Mouse (Mus musculus) forebrain, postnatal 0 days (tissue): Measurements from ENCODE around the gene Acaa1a. TPM values are rescaled to one million over a fixed set of nuclear protein-coding genes. Genes with fewer than 3 reads are reported as not detected.

ENCODE experiments used
- ATAC-seq: fragments of 200-750 bp; cut with Nextera tagmentation; 2 replicates; pipeline ENCODE4 v1.8.0; 2017; ENCODE audit warnings: mild to moderate bottlenecking, moderate library complexity
- DNase-seq: peaks from one replicate; pipeline ENCODE4 v3.0.0-alpha.2; 2015
- H3K27ac ChIP-seq: fragments of 300-500 bp; sonication (generic); 2 replicates; pipeline ENCODE4 v1.5.1; 2014; ENCODE audit warnings: low read depth, mild to moderate bottlenecking, antibody characterized with exemption, low read length, moderate library complexity, mixed read lengths
- H3K27me3 ChIP-seq: fragments of 300-500 bp; sonication (generic); 2 replicates; pipeline ENCODE4 v1.6.1; 2014; ENCODE audit warnings: mild to moderate bottlenecking, low read length, mixed read lengths; ENCODE audit not compliant: insufficient read depth
- H3K36me3 ChIP-seq: fragments of 300-500 bp; sonication (generic); 2 replicates; pipeline ENCODE4 v1.6.1; 2014; ENCODE audit warnings: mild to moderate bottlenecking, moderate library complexity; ENCODE audit not compliant: insufficient read depth
- H3K4me1 ChIP-seq: fragments of 300-500 bp; sonication (generic); 2 replicates; pipeline ENCODE4 v1.6.1; 2014; ENCODE audit warnings: antibody characterized with exemption; ENCODE audit not compliant: insufficient read depth
- H3K4me2 ChIP-seq: fragments of 300-500 bp; sonication (generic); 2 replicates; pipeline ENCODE4 v1.6.1; 2014; ENCODE audit warnings: low read depth, mild to moderate bottlenecking, moderate library complexity
- H3K4me3 ChIP-seq: fragments of 300-500 bp; sonication (generic); 2 replicates; pipeline ENCODE4 v1.5.1; 2014; ENCODE audit warnings: low read depth, low read length, mixed read lengths
- H3K9ac ChIP-seq: fragments of 300-500 bp; sonication (generic); 2 replicates; pipeline ENCODE4 v1.6.1; 2014; ENCODE audit warnings: mild to moderate bottlenecking
- H3K9me3 ChIP-seq: fragments of 300-500 bp; sonication (generic); 2 replicates; pipeline ENCODE4 v1.6.1; 2016; ENCODE audit warnings: low read length
- CTCF ChIP-seq: sonication (generic); IDR thresholded peaks from 2 replicates; pipeline ENCODE4 v1.5.1; 2016; ENCODE audit warnings: antibody characterized with exemption, control low read depth, low read depth
- WGBS: fragments of 180-500 bp; shearing (Covaris S2); extraction: QIAGEN DNeasy Blood & Tissue Kit; methylation state at CpG from one replicate; pipeline ENCODE4 v1.1.7; 2014; 5-methylcytosine and 5-hydroxymethylcytosine counted together
- polyA plus RNA-seq: library from polyadenylated mRNA; unstranded; fragments of >200 nt; fragmentation: Nextera tagmentation; extraction: Ambion mirVana; gene quantifications from 2 replicates; pipeline ENCODE4 v1.2.1, GENCODE M21; 2015
- total RNA-seq: library from RNA; depleted of rRNA; stranded (reverse); fragments of >200 nt; gene quantifications from 2 replicates; pipeline ENCODE4 v1.2.3, GENCODE M21; 2014

The Acaa1a gene
- total and polyA plus RNA-seq, 2 experiments from 2014 or later, result 86.6 to 130 TPM

- TF ChIP-seq CTCF, result no peak
- ATAC-seq (no peak), DNase-seq (no peak)
- H3K27ac ChIP-seq, result no peak overlapping the region
- H3K4me3 ChIP-seq, result no peak overlapping the region
- no peaks in the 10 kb centered on the region for H3K27me3 ChIP-seq
- no peaks in the 10 kb centered on the region for H3K9me3 ChIP-seq
- 95% methylated on average over 1 of the region's 1 CpGs for WGBS
- H3K4me2 ChIP-seq, result no peak overlapping the region
- H3K9ac ChIP-seq, result no peak overlapping the region
- H3K36me3 ChIP-seq, result no peaks in the 10 kb centered on the region
- H3K4me1 ChIP-seq, result peaks cover 4% of the 10 kb centered on the region; the same call in 1 of the 2 replicates
Observed at GRCm38 (mm10) chr9:119318891-119319290, 20.6 kb upstream of the Acaa1a start.

DNA sequence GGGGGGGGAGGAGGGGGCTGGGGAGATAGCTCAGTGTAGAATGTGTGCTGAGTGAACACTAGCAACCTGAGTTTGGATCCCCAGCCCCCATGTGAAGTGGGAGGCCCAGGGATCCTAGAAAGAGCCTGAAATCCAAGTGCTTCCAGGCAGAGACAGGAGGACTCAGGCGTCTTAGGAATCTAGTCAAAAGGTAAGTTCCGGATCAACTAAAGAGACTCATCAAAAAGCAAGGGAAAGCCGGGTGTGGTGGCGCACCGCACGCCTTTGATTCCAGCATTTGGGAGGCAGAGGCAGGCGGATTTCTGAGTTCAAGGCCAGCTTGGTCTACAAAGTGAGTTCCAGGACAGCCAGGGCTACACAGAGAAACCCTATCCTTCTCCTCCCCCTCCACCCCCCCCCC, 19.0 kb upstream of the Acaa1a start:
- peaks cover 4% of the 10 kb centered on the region; the same call in 1 of the 2 replicates for H3K4me1 ChIP-seq
- H3K9me3 ChIP-seq, result no peaks in the 10 kb centered on the region
- peak overlapping the region; percentile 75 for H3K4me2 ChIP-seq
- WGBS, result 86% methylated on average over 7 of the region's 7 CpGs
- H3K9ac ChIP-seq, result no peak overlapping the region
- ATAC-seq (no peak), DNase-seq (no peak)
- no peak overlapping the region for H3K27ac ChIP-seq
- no peak for TF ChIP-seq CTCF
- H3K36me3 ChIP-seq, result no peaks in the 10 kb centered on the region
- H3K27me3 ChIP-seq, result no peaks in the 10 kb centered on the region
- no peak overlapping the region for H3K4me3 ChIP-seq

- H3K9me3 ChIP-seq, result no peaks in the 10 kb centered on the region
- DNase-seq, result no peak
- ATAC-seq, result no peak
- peaks cover 4% of the 10 kb centered on the region; the same call in 1 of the 2 replicates for H3K4me1 ChIP-seq
- peak overlapping the region; percentile 75 for H3K4me2 ChIP-seq
- no peaks in the 10 kb centered on the region for H3K36me3 ChIP-seq
- H3K27ac ChIP-seq, result no peak overlapping the region
- 6% methylated on average over 7 of the region's 7 CpGs for WGBS
- peak overlapping the region; percentile 84; the same call in 1 of the 2 replicates for H3K9ac ChIP-seq
- H3K4me3 ChIP-seq, result peak overlapping the region; percentile 70
- no peak for TF ChIP-seq CTCF
- no peaks in the 10 kb centered on the region for H3K27me3 ChIP-seq
Observed at GRCm38 (mm10) chr9:119320946-119321345, 18.5 kb upstream of the Acaa1a start.

- Histone ChIP-seq H3K27me3 (no peaks in the 10 kb centered on the region), H3K27ac (peak overlapping the region; percentile 94), H3K9ac (peak overlapping the region; percentile 84), H3K9me3 (no peaks in the 10 kb centered on the region), H3K4me2 (peak overlapping the region; percentile 75), H3K36me3 (no peaks in the 10 kb centered on the region), H3K4me1 (peaks cover 4% of the 10 kb centered on the region; the same call in 1 of the 2 replicates), H3K4me3 (peak overlapping the region; percentile 70)
- TF ChIP-seq CTCF, result no peak
- ATAC-seq (no peak; the same call in none of the 2 replicates), DNase-seq (peak; percentile 18)
- 2% methylated on average over 51 of the region's 59 CpGs for WGBS
Observed at GRCm38 (mm10) chr9:119321392-119322229, 17.9 kb upstream of the Acaa1a start.

DNA sequence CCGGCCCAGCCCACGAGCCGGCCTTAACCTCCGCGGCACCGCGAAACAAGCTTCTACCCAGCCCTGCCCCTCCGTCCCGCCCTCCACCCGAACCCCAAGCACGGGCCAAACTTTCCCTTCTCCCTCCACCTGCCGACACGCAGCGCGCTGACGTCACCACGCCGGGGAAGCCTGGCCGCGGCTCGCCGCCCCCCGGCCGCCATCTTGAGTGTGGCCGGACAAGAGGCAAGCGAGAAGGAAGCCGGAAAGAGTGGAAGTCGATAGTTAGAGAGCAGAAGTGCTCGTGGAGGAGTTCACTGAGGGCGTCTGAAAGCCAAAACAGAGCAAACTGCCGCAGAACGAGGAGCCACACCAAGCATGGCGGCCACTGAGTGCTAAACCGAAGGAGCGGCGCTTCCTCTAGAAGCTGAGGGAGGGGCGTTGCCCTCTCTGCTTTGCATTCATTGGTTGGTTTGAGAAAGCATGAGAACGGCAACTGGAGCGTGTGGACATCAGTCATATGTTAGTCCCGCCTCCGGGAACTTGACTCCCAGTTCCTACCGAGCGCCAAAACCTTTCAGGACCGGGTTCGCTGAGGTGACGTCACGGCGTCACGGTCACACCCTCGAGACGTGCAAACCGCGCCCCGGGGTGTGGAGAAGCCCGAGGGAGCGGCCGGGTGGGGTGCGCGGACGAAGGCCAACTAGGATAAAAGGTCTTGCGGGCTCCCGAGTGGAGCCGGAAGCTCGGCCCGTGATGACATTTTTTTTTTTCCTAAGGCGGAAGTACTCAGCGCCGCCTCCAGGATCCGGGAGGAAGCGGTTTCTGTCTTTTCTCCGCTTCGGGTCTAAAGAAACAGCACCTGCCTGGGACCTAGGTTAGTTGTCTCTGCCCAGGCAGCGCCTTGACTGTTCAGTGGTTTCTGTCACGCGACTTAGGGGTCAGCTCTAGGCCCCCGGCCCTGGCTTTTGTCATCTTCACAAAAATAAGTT, 16.9 kb upstream of the Acaa1a start, which contains the start of gene Oxsr1:
Gene Oxsr1, minus strand, starts transcription at position 139 of the 971 bp plus-strand sequence.
- WGBS, result under 1% methylated on average over 70 of the region's 76 CpGs
- no peaks in the 10 kb centered on the region for H3K36me3 ChIP-seq
- ATAC-seq, result peak; percentile 98

DNA sequence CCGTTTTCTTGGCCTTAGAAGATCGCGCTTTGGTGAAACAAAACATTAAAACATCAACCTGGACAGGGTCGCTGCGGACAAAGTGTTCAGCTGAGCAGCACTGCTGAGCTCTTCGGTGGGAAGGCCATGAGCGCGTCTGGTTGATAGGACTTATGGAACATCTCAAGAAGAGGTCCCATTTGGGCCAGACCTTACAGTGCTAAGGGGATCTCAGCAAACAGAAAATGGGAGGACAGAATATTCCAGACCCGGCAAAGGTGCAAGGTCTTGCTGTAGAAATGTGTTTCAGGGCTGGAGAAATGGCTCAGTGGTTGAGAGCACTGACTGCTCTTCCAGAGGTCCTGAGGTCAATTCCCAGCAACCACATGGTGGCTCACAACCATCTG, 16.2 kb upstream of the Acaa1a start:
- WGBS, result 2% methylated on average over 9 of the region's 9 CpGs
- H3K9me3 ChIP-seq, result no peaks in the 10 kb centered on the region
- H3K4me2 ChIP-seq, result peak overlapping the region; percentile 75
- no peak for TF ChIP-seq CTCF
- DNase-seq (no peak), ATAC-seq (no peak)
- peak overlapping the region; percentile 84 for H3K9ac ChIP-seq
- peaks cover 4% of the 10 kb centered on the region; the same call in 1 of the 2 replicates for H3K4me1 ChIP-seq
- no peaks in the 10 kb centered on the region for H3K36me3 ChIP-seq
- no peaks in the 10 kb centered on the region for H3K27me3 ChIP-seq
- peak overlapping the region; percentile 70 for H3K4me3 ChIP-seq
- H3K27ac ChIP-seq, result peak overlapping the region; percentile 94

More for the DNA sequence above, 16.9 kb upstream of the Acaa1a start, which contains the start of gene Oxsr1:
- H3K27me3 ChIP-seq, result no peaks in the 10 kb centered on the region
- H3K4me1 ChIP-seq, result peaks cover 4% of the 10 kb centered on the region; the same call in 1 of the 2 replicates
- peak; percentile 66 for TF ChIP-seq CTCF
- H3K9ac ChIP-seq, result peak within 1 kb of the TSS; percentile 84
- H3K27ac ChIP-seq, result peak within 1 kb of the TSS; percentile 94
- H3K4me2 ChIP-seq, result peak within 1 kb of the TSS; percentile 75
- no peaks in the 10 kb centered on the region for H3K9me3 ChIP-seq
- DNase-seq, result peak; percentile 99
- peak within 1 kb of the TSS; percentile 70 for H3K4me3 ChIP-seq
